Comparison of ENCODE assay signal across 13 mouse cellular contexts in genomic region chr2:70877333-70878080, GRCm38 (mm10). TPM values are rescaled to one million over a fixed set of nuclear protein-coding genes. Genes with fewer than 3 reads are reported as not detected.
DNase-seq lines count a peak whose midpoint lies in the region; ATAC-seq and TF ChIP-seq lines count a peak whose summit lies in the region.
"Had no signal": no experiment of that assay in that cellular context is flagged by ENCODE, and none has a peak within 500 bp of the region (broad histone marks: within the 10 kb centered on the region; RNA-seq: fewer than 3 reads in every experiment).

No protein-coding gene starts in this region.

- intact Hi-C loops in heart, postnatal 14 days (cut with DNase I) = no loop called here

- no peaks in the 10 kb centered on the region for H3K9me3 ChIP-seq in kidney, embryonic 14.5 days (ENCODE audit: control insufficient read depth, low read length)
- H3K9me3 ChIP-seq: limb, embryonic 10.5 days; neural tube, embryonic 13.5 days had no signal

- peak; percentile 87 for DNase-seq in heart, adult 11 months
- no peak for DNase-seq in heart, postnatal 14 days
- peak; percentile 18 for DNase-seq in thymus, adult 2 months
- no peak for DNase-seq in thymus, postnatal 10 days (ENCODE audit: low spot score in 2 of 2)
- DNase-seq in splenic B cell, adult 2 months (ENCODE audit: low read depth, low spot score) = peak; percentile 10
- DNase-seq in frontal cortex, postnatal 36 days (ENCODE audit: low spot score in 2 of 2) = no peak
- no peak for DNase-seq in urinary bladder, postnatal 4 days (ENCODE audit: low spot score in 2 of 2)
- DNase-seq: cerebellum, adult 9-10 months; heart, postnatal 4 days; lung, embryonic 14.5 days had no signal

- H3K4me2 ChIP-seq in kidney, embryonic 14.5 days (replicated peaks; ENCODE audit: low read depth, low read length) = no peak overlapping the region
- H3K4me2 ChIP-seq: lung, embryonic 14.5 days; neural tube, embryonic 13.5 days had no signal

- no peak overlapping the region for H3K27ac ChIP-seq in thymus, adult 2 months (ENCODE audit: control insufficient read depth, insufficient read depth, low read length)
- no peak overlapping the region for H3K27ac ChIP-seq in kidney, embryonic 14.5 days (ENCODE audit: low read depth, low read length)
- H3K27ac ChIP-seq: limb, embryonic 10.5 days; neural tube, embryonic 13.5 days had no signal

- no peaks in the 10 kb centered on the region for H3K27me3 ChIP-seq in thymus, adult 2 months (ENCODE audit: control insufficient read depth, insufficient read depth, low read length)
- no peaks in the 10 kb centered on the region for H3K27me3 ChIP-seq in kidney, embryonic 14.5 days (ENCODE audit: control insufficient read depth, insufficient read depth, low read length)
- H3K27me3 ChIP-seq in splenic B cell, adult 2 months (ENCODE audit: control insufficient read depth, insufficient read depth, low read length, poor library complexity, severe bottlenecking) = no peaks in the 10 kb centered on the region
- H3K27me3 ChIP-seq: neural tube, embryonic 13.5 days had no signal

- no peak overlapping the region for H3K4me3 ChIP-seq in thymus, adult 2 months (ENCODE audit: control insufficient read depth, insufficient read depth, low read length)
- no peak overlapping the region for H3K4me3 ChIP-seq in kidney, embryonic 14.5 days (ENCODE audit: low read length)
- H3K4me3 ChIP-seq: limb, embryonic 10.5 days; neural tube, embryonic 13.5 days had no signal

- TF ChIP-seq CTCF in thymus, adult 2 months (IDR thresholded peaks at IDR 0.05; ENCODE audit: borderline replicate concordance, control insufficient read depth, extremely low read depth, insufficient read depth, low read length, poor library complexity) = no peak

- WGBS in thymus, adult 2 months = 54% methylated on average over 13 of the region's 13 CpGs
- WGBS in kidney, embryonic 14.5 days = 52% methylated on average over 13 of the region's 13 CpGs

- peak; percentile 75 for ATAC-seq in kidney, embryonic 14.5 days (ENCODE audit: low FRiP score, low TSS enrichment)

- H3K4me1 ChIP-seq in thymus, adult 2 months (replicated peaks; ENCODE audit: control insufficient read depth, insufficient read depth, low read length) = peaks cover 16% of the 10 kb centered on the region
- no peaks in the 10 kb centered on the region for H3K4me1 ChIP-seq in kidney, embryonic 14.5 days (ENCODE audit: control insufficient read depth, insufficient read depth, low read length)
- H3K4me1 ChIP-seq: limb, embryonic 10.5 days; neural tube, embryonic 13.5 days had no signal

- no peak for TF ChIP-seq POLR2A in thymus, adult 2 months (IDR thresholded peaks at IDR 0.05; ENCODE audit: control insufficient read depth, extremely low read depth, insufficient read depth, low read length, poor library complexity)

- H3K36me3 ChIP-seq in thymus, adult 2 months (ENCODE audit: control insufficient read depth, insufficient read depth, low read length) = no peaks in the 10 kb centered on the region
- no peaks in the 10 kb centered on the region for H3K36me3 ChIP-seq in kidney, embryonic 14.5 days (ENCODE audit: control insufficient read depth, insufficient read depth, low read length)
- no peaks in the 10 kb centered on the region for H3K36me3 ChIP-seq in splenic B cell, adult 2 months (ENCODE audit: control insufficient read depth, insufficient read depth, low read length, poor library complexity, severe bottlenecking)
- H3K36me3 ChIP-seq: limb, embryonic 10.5 days; neural tube, embryonic 13.5 days had no signal

- no peak overlapping the region for H3K9ac ChIP-seq in kidney, embryonic 14.5 days (ENCODE audit: low read depth, low read length)
- H3K9ac ChIP-seq: lung, embryonic 14.5 days; neural tube, embryonic 13.5 days had no signal

RNA-seq across cellular contexts. Expression of gene Tlk1, which starts 52.0 kb away (rescaled TPM):
- total RNA-seq in heart, postnatal 14 days (2021) = 10 to 100 TPM; 34.7 to 37.8 TPM
- 24.6 and 25.4 TPM in 2 replicates for polyA plus RNA-seq in thymus, adult 2 months (2012; rRNA removed)
- 29.2 and 37.4 TPM in 2 replicates for polyA plus RNA-seq in kidney, embryonic 14.5 days (2014; fragmentation: Nextera tagmentation; extraction: Ambion mirVana)

Comparison
In these comparisons a context has a peak if more than half of its experiments do, and no peak if none do; other contexts are left out.
1. DNase-seq: peak in heart, adult 11 months (single experiment), thymus, adult 2 months (single experiment) and splenic B cell, adult 2 months (single experiment); none in heart, postnatal 14 days (0 of 2), thymus, postnatal 10 days (0 of 2), frontal cortex, postnatal 36 days (0 of 2) and urinary bladder, postnatal 4 days (0 of 2).